Mouse (Mus musculus): ENCODE measurements around the gene Gm2974. TPM values are rescaled to one million over a fixed set of nuclear protein-coding genes. Genes with fewer than 3 reads are reported as not detected.
"Not testable (repeated sequence)": the region's sequence is repeated elsewhere in the genome, so short reads cannot be mapped to it uniquely, and the experiment has no call there.

Gene Gm2974
- 4.4 and 4.9 TPM in 2 replicates for polyA plus RNA-seq (2015; fragmentation: Nextera tagmentation; extraction: Ambion mirVana)

- not testable (repeated sequence) for H3K9me3 ChIP-seq; H3K27ac ChIP-seq; ATAC-seq (ENCODE audit: low FRiP score); H3K4me1 ChIP-seq (replicated peaks); H3K27me3 ChIP-seq; H3K36me3 ChIP-seq
- H3K9ac ChIP-seq, result peak within 1 kb of the TSS; percentile 69
- H3K4me3 ChIP-seq, result peak within 1 kb of the TSS; percentile 42
- peak within 1 kb of the TSS; percentile 63 for H3K4me2 ChIP-seq
- WGBS, result 20% methylated on average over 32 of the region's 59 CpGs
Measured at GRCm38 (mm10) chr14:4182491-4183210, at the start of gene Gm2974. Gene Gm2974 (plus strand): TSS chr14:4182576.

- H3K27me3 ChIP-seq; ATAC-seq (ENCODE audit: low FRiP score); H3K9me3 ChIP-seq; H3K36me3 ChIP-seq; H3K4me2 ChIP-seq; H3K4me3 ChIP-seq; H3K27ac ChIP-seq; H3K9ac ChIP-seq; H3K4me1 ChIP-seq (replicated peaks): not testable (repeated sequence)
- WGBS, result 97% methylated on average over 4 of the region's 4 CpGs
Measured at GRCm38 (mm10) chr14:4141646-4142045, 40.7 kb upstream of the Gm2974 start.

GRCm38 (mm10) chr14:4164730-4165129, 17.6 kb upstream of the Gm2974 start, which contains the start of gene Gm3127:
Gene Gm3127 (plus strand): TSS chr14:4165030.
- H3K9ac ChIP-seq; H3K9me3 ChIP-seq; H3K36me3 ChIP-seq; H3K27ac ChIP-seq; H3K4me3 ChIP-seq; H3K4me1 ChIP-seq (replicated peaks); H3K27me3 ChIP-seq; ATAC-seq (ENCODE audit: low FRiP score); H3K4me2 ChIP-seq: not testable (repeated sequence)
- 90% methylated on average over 1 of the region's 2 CpGs for WGBS

GRCm38 (mm10) chr14:4182030-4182429, 346 bp upstream of the Gm2974 start:
- Histone ChIP-seq H3K9ac (peak overlapping the region; percentile 69), H3K4me2 (peak overlapping the region; percentile 63), H3K4me3 (peak overlapping the region; percentile 42)
- H3K27ac ChIP-seq; H3K36me3 ChIP-seq; H3K27me3 ChIP-seq; H3K9me3 ChIP-seq; ATAC-seq (ENCODE audit: low FRiP score); H3K4me1 ChIP-seq (replicated peaks): not testable (repeated sequence)
- WGBS, result 1% methylated on average over 9 of the region's 14 CpGs

- WGBS, result 34% methylated on average over 8 of the region's 10 CpGs
- H3K4me1 ChIP-seq (replicated peaks); H3K4me2 ChIP-seq; H3K9ac ChIP-seq; H3K9me3 ChIP-seq; H3K36me3 ChIP-seq; H3K4me3 ChIP-seq; ATAC-seq (ENCODE audit: low FRiP score); H3K27me3 ChIP-seq; H3K27ac ChIP-seq: not testable (repeated sequence)
Measured at GRCm38 (mm10) chr14:4183375-4183774, 999 bp downstream of the Gm2974 start.

- H3K27ac ChIP-seq; H3K4me2 ChIP-seq; ATAC-seq (ENCODE audit: low FRiP score); H3K9ac ChIP-seq; H3K9me3 ChIP-seq; H3K27me3 ChIP-seq; H3K36me3 ChIP-seq; H3K4me3 ChIP-seq; H3K4me1 ChIP-seq (replicated peaks): not testable (repeated sequence)
- no CpG with 5 or more reads among the region's 2 CpGs for WGBS
Measured at GRCm38 (mm10) chr14:4249331-4249730, 67.0 kb downstream of the Gm2974 start, which contains the start of gene Gm3138. Gene Gm3138 (plus strand): TSS chr14:4249631.

Other genes starting within 250 kb of the Gm2974 start
- 0.96 and 1.1 TPM in 2 replicates for gene Gm3095, start 219.0 kb upstream of the Gm2974 start, polyA plus RNA-seq (2015; fragmentation: Nextera tagmentation; extraction: Ambion mirVana)
- not detected in 2 replicates for gene Gm3099, start 184.2 kb upstream of the Gm2974 start, polyA plus RNA-seq (2015; fragmentation: Nextera tagmentation; extraction: Ambion mirVana)
- gene Gm5796, start 158.6 kb upstream of the Gm2974 start, polyA plus RNA-seq (2015; fragmentation: Nextera tagmentation; extraction: Ambion mirVana), result 2.6 and 3.1 TPM in 2 replicates
- not detected in 2 replicates for gene Gm3115, start 98.5 kb upstream of the Gm2974 start, polyA plus RNA-seq (2015; fragmentation: Nextera tagmentation; extraction: Ambion mirVana)
- 2.0 and 4.9 TPM in 2 replicates for gene Gm8108, start 72.0 kb upstream of the Gm2974 start, polyA plus RNA-seq (2015; fragmentation: Nextera tagmentation; extraction: Ambion mirVana)
- gene Gm3127, start 17.5 kb upstream of the Gm2974 start, polyA plus RNA-seq (2015; fragmentation: Nextera tagmentation; extraction: Ambion mirVana), result not detected in 2 replicates
- not detected in 2 replicates for gene Gm3138, start 67.1 kb downstream of the Gm2974 start, polyA plus RNA-seq (2015; fragmentation: Nextera tagmentation; extraction: Ambion mirVana)
- not detected in 2 replicates for gene Gm3149, start 134.7 kb downstream of the Gm2974 start, polyA plus RNA-seq (2015; fragmentation: Nextera tagmentation; extraction: Ambion mirVana)
- gene 2610042L04Rik, start 152.2 kb downstream of the Gm2974 start, polyA plus RNA-seq (2015; fragmentation: Nextera tagmentation; extraction: Ambion mirVana), result 3.7 and 4.0 TPM in 2 replicates
- not detected in 2 replicates for gene Gm3159, start 214.9 kb downstream of the Gm2974 start, polyA plus RNA-seq (2015; fragmentation: Nextera tagmentation; extraction: Ambion mirVana)
- gene Gm3164, start 232.9 kb downstream of the Gm2974 start, polyA plus RNA-seq (2015; fragmentation: Nextera tagmentation; extraction: Ambion mirVana), result 4.6 and 5.6 TPM in 2 replicates
- 1.0 TPM in 1 of 2 replicates, not detected in the other for gene Gm3173, start 248.4 kb downstream of the Gm2974 start, polyA plus RNA-seq (2015; fragmentation: Nextera tagmentation; extraction: Ambion mirVana)

All from hindbrain, embryonic 13.5 days (tissue).